Mouse (Mus musculus) stomach, embryonic 16.5 days (tissue): ENCODE data around the gene Ttll5. TPM values are rescaled to one million over a fixed set of nuclear protein-coding genes. Genes with fewer than 3 reads are reported as not detected.

Experiments used
- ATAC-seq: fragments of 200-750 bp; cut with Nextera tagmentation; 2 replicates; pipeline ENCODE4 v1.8.0; 2017; ENCODE audit warnings: moderate number of reproducible peaks, moderate TSS enrichment; ENCODE audit not compliant: insufficient read depth, low FRiP score
- H3K27ac ChIP-seq: fragments of 300-500 bp; sonication (generic); 2 replicates; pipeline ENCODE4 v1.5.1; 2014; ENCODE audit warnings: low read length
- H3K27me3 ChIP-seq: fragments of 300-500 bp; sonication (generic); 2 replicates; pipeline ENCODE4 v1.6.1; 2014; ENCODE audit warnings: low read length, control low read depth, mixed read lengths; ENCODE audit not compliant: control insufficient read depth, insufficient read depth
- H3K36me3 ChIP-seq: fragments of 300-500 bp; sonication (generic); 2 replicates; pipeline ENCODE4 v1.6.1; 2014; ENCODE audit warnings: low read length; ENCODE audit not compliant: control insufficient read depth, insufficient read depth
- H3K4me1 ChIP-seq: fragments of 300-500 bp; sonication (generic); 2 replicates; pipeline ENCODE4 v1.6.1; 2014; ENCODE audit warnings: low read length, control low read depth, mixed read lengths; ENCODE audit not compliant: control insufficient read depth, insufficient read depth
- H3K4me2 ChIP-seq: fragments of 300-500 bp; sonication (generic); 2 replicates; pipeline ENCODE4 v1.6.1; 2014; ENCODE audit warnings: low read depth, low read length, mixed read lengths
- H3K4me3 ChIP-seq: fragments of 300-500 bp; sonication (generic); replicated peaks from 2 replicates; pipeline ENCODE4 v1.5.1; 2014; ENCODE audit warnings: mild to moderate bottlenecking, low read length
- H3K9ac ChIP-seq: fragments of 300-500 bp; sonication (generic); 2 replicates; pipeline ENCODE4 v1.6.1; 2014; ENCODE audit warnings: low read length
- H3K9me3 ChIP-seq: fragments of 300-500 bp; sonication (generic); replicated peaks from 2 replicates; pipeline ENCODE4 v1.6.1; 2016; ENCODE audit warnings: low read length, control low read depth; ENCODE audit not compliant: control insufficient read depth
- WGBS: fragments of 180-500 bp; shearing (Covaris S2); extraction: QIAGEN DNeasy Blood & Tissue Kit; methylation state at CpG from one replicate; pipeline ENCODE4 v1.1.7; 2014; 5-methylcytosine and 5-hydroxymethylcytosine counted together
- polyA plus RNA-seq: library from polyadenylated mRNA; unstranded; fragments of >200 nt; fragmentation: Nextera tagmentation; extraction: Ambion mirVana; gene quantifications from 2 replicates; pipeline ENCODE4 v1.2.1, GENCODE M21; 2015

The Ttll5 gene
- polyA plus RNA-seq, 1 experiment from 2014 or later, result 11.4 TPM

DNA sequence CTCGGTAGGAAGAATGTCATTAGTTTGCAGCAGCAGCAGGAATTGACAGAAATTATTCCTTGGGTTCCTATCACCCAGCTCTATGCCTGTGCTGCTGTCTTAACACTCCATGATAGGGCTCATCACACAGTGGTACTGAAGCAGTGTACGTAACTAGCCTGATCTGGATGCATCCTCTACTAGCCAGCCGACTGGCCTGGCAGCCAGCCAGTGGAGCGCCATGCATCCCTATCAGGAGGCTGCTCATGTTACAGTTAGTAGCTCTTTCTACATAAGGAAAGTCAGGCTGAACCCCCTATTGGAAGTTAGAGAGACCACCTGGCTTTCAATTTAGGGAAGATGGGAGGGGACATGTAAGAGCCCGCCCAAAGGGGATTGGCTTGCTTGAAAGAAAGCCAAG, 202.5 kb downstream of the Ttll5 start:
- no peak overlapping the region for H3K27ac ChIP-seq
- no peaks in the 10 kb centered on the region for H3K36me3 ChIP-seq
- ATAC-seq, result no peak
- H3K4me2 ChIP-seq, result no peak overlapping the region
- H3K9me3 ChIP-seq, result no peaks in the 10 kb centered on the region
- H3K4me3 ChIP-seq, result no peak overlapping the region
- 53% methylated on average over 5 of the region's 5 CpGs for WGBS
- no peak overlapping the region for H3K9ac ChIP-seq
- no peaks in the 10 kb centered on the region for H3K27me3 ChIP-seq
- peaks cover 15% of the 10 kb centered on the region for H3K4me1 ChIP-seq

DNA sequence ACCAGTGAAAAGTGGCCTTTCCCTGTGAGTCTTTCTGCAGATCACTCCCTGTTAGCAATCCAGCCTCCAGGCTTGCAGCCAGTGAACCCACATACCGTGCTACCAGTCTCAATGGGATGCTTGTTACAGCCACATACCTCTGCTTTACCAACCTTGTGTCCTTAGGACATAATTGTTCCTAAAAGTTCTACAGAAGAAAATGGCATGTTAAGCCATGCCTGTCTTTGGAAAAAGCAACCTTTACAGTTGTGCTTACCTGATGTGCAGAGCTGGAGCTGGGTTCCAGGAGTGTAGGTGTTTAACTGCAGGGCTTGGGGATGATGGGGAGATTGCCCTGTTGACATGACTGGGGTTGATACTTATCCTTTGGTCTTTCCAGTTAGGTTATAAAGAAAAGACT, 203.3 kb downstream of the Ttll5 start:
- H3K27me3 ChIP-seq, result no peaks in the 10 kb centered on the region
- H3K36me3 ChIP-seq, result no peaks in the 10 kb centered on the region
- no peak overlapping the region for H3K9ac ChIP-seq
- 77% methylated on average over 1 of the region's 1 CpGs for WGBS
- H3K4me3 ChIP-seq, result no peak overlapping the region
- H3K27ac ChIP-seq, result no peak overlapping the region
- H3K9me3 ChIP-seq, result no peaks in the 10 kb centered on the region
- no peak for ATAC-seq
- H3K4me1 ChIP-seq, result peaks cover 8% of the 10 kb centered on the region
- no peak overlapping the region for H3K4me2 ChIP-seq

DNA sequence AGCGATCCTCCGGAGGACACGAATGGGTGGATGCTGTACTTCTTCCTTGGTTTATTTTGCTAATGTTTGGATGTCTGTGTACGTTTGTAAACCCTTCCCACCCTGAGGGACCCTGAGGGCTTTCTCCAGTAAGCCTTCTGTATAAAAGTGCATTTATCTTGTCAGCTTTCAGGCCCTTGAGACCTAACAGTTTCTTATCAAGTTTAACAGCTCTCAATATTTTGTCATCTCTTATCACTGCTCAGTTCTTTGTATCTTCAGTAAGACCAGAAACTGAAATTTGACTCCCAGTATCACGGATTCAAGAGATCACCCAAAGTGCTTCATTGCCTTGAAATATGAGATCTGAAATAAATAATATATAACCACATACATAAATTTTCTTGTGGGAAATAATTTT, 206.5 kb downstream of the Ttll5 start:
- no peak for ATAC-seq
- Histone ChIP-seq H3K9me3 (no peaks in the 10 kb centered on the region), H3K4me1 (no peaks in the 10 kb centered on the region; the same call in 1 of the 2 replicates), H3K4me2 (no peak overlapping the region), H3K27me3 (no peaks in the 10 kb centered on the region), H3K9ac (no peak overlapping the region), H3K36me3 (no peaks in the 10 kb centered on the region), H3K27ac (no peak overlapping the region), H3K4me3 (no peak overlapping the region)
- WGBS, result 61% methylated on average over 5 of the region's 5 CpGs

DNA sequence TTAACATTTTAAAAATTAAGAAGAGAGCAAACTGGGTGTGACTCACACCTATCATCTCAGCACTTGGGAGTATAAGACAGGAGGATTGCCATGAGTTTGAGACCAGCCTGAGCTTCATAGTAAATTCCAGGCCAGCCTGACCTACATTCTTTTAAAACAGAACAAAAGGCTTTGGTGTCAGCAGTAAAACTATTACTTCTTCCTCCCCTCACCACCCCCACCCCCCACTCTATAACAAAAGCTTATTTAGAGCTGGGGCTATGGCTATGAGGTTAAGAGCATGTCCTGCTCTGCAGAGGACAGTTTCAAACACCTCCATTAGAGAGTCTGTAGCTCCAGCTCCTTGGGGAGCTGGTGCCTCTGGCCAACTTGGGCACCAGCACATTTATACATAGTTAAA, 211.1 kb downstream of the Ttll5 start:
- H3K36me3 ChIP-seq, result no peaks in the 10 kb centered on the region
- H3K9ac ChIP-seq, result no peak overlapping the region
- peaks cover 7% of the 10 kb centered on the region; the same call in 1 of the 2 replicates for H3K4me1 ChIP-seq
- no peak for ATAC-seq
- H3K27ac ChIP-seq, result no peak overlapping the region
- H3K4me3 ChIP-seq, result no peak overlapping the region
- no peaks in the 10 kb centered on the region for H3K27me3 ChIP-seq
- H3K4me2 ChIP-seq, result no peak overlapping the region
- H3K9me3 ChIP-seq, result no peaks in the 10 kb centered on the region

DNA sequence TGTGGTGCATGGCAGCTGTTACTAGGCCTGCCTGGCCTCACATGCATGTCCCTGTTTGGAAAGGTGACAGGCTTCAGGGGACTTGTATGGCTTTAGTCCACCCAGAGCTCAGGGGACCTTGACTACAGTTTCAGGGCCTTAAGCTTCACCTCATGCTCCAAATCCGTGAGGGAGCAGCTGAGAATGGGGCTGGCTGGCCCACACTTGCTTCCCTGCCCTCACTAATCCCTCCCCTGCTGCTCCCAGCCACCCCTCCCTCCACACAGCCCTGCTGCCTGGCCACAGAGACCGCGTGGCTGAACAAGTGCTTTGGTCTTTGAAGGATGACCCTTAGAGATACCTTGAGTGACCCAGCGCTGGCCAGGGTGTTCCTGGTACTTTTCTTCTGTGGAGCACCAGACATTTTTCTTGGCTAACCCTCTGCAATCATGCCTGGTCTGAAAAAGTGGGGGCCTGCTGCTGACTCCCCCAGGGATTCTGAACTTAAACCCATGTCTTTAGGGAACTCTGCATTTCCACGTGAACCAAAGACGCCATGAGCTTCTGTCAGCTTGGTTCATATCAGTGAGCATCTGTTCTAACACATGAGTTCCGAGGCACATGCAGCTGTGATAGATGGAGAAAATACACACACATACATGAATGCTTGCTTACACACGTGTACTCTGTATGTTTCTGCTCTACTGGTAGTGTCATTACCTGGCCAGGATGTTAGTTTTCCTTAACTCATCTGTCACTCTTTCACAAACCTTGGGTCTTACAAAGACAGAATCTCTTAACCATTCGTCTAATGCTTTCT, 212.1 kb downstream of the Ttll5 start:
- no peak overlapping the region for H3K4me3 ChIP-seq
- peaks cover 7% of the 10 kb centered on the region; the same call in 1 of the 2 replicates for H3K4me1 ChIP-seq
- no peak overlapping the region for H3K4me2 ChIP-seq
- no peak overlapping the region for H3K27ac ChIP-seq
- no peaks in the 10 kb centered on the region for H3K9me3 ChIP-seq
- H3K27me3 ChIP-seq, result no peaks in the 10 kb centered on the region
- WGBS, result 52% methylated on average over 9 of the region's 9 CpGs
- H3K9ac ChIP-seq, result no peak overlapping the region
- H3K36me3 ChIP-seq, result no peaks in the 10 kb centered on the region
- no peak; the same call in 1 of the 2 replicates for ATAC-seq

DNA sequence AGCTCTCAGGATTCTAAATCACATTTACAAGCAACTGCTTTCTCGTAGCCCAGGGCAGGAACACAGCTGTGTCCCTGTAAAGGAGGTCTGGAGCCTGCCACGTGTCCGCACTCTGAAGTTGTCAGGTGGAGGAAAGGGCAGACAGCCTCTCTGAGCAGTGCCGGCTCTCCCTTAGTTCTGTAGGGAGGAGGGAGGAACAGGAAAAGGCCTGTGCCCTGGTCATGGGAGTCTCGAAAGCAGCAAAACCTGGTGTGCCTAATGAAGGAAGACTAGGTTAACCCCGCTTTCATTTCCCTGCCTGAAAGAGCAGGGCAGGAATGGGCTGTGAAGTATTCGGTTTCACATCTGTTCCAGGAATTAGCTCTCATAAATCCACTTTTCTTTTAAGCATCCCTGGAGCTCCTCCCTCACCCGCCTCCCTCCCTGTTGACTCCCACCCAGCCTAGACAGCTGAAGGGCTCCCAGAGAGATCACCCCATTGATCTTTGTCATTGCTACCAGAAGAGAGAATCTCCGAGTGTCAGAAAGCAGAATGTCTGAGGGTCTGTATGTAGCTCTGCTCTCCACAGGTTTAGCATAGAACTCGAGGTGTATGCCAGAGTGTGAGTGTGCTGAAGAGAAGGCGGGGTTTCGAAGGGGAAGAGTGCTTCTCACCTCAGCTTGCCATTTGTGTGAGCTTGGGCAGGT, 212.9 kb downstream of the Ttll5 start:
- 33% methylated on average over 12 of the region's 12 CpGs for WGBS
- Histone ChIP-seq H3K4me1 (peaks cover 7% of the 10 kb centered on the region; the same call in 1 of the 2 replicates), H3K27me3 (no peaks in the 10 kb centered on the region), H3K4me3 (no peak overlapping the region), H3K9ac (0 out of 2 replicates have a peak overlapping the region, but pooled peaks have one; percentile 15), H3K27ac (no peak overlapping the region), H3K9me3 (no peaks in the 10 kb centered on the region), H3K36me3 (no peaks in the 10 kb centered on the region), H3K4me2 (no peak overlapping the region)
- no peak; the same call in 1 of the 2 replicates for ATAC-seq

DNA sequence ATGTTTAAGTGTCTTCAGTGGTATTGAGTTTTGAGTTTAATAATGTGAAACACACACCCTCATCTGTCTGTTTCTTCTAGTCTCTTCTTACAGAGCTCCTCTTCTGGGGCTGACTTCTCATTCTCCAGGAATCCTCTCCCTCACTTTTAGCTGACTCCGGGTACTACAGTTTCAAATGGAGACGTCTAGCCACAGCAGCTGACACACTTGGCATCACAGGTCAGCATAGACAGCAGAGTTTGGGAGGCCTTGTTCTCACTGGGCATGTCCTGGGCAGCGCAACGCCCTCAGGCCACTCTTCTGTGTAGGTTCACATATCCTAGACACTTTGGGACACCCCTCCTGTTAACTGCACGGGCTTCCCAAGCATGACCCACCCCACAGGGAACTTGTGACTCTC, 214.6 kb downstream of the Ttll5 start:
- Histone ChIP-seq H3K4me1 (peaks cover 7% of the 10 kb centered on the region; the same call in 1 of the 2 replicates), H3K27ac (no peak overlapping the region), H3K4me3 (no peak overlapping the region), H3K9me3 (peaks cover 9% of the 10 kb centered on the region), H3K36me3 (peaks cover 9% of the 10 kb centered on the region; the same call in 1 of the 2 replicates), H3K9ac (no peak overlapping the region), H3K4me2 (no peak overlapping the region), H3K27me3 (no peaks in the 10 kb centered on the region)
- ATAC-seq, result no peak
- WGBS, result 86% methylated on average over 5 of the region's 5 CpGs

DNA sequence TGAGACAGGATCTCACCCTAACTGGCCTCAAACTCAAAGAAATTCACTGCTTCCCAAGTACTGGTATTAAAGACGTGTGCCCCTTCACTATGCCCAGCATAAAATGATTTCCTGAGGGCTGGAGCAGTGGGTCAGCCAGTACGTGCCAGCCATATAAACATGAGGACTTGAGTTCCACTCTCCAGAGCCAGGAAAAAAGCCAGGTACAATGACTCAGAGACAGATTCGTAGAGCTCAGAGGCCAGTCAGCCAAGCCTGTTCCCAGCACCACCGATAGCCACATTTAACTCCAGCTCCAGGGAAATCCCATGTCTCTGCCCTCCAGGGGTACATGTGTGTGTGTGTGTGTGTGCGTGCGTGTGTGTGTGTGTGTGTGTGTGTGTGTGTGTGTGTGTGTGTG, 215.3 kb downstream of the Ttll5 start:
- H3K4me3 ChIP-seq, result no peak overlapping the region
- no peak overlapping the region for H3K4me2 ChIP-seq
- WGBS, result 74% methylated on average over 6 of the region's 6 CpGs
- peaks cover 9% of the 10 kb centered on the region for H3K9me3 ChIP-seq
- no peak for ATAC-seq
- H3K9ac ChIP-seq, result no peak overlapping the region
- H3K36me3 ChIP-seq, result peaks cover 9% of the 10 kb centered on the region; the same call in 1 of the 2 replicates
- H3K4me1 ChIP-seq, result peaks cover 7% of the 10 kb centered on the region; the same call in 1 of the 2 replicates
- no peak overlapping the region for H3K27ac ChIP-seq
- H3K27me3 ChIP-seq, result no peaks in the 10 kb centered on the region

DNA sequence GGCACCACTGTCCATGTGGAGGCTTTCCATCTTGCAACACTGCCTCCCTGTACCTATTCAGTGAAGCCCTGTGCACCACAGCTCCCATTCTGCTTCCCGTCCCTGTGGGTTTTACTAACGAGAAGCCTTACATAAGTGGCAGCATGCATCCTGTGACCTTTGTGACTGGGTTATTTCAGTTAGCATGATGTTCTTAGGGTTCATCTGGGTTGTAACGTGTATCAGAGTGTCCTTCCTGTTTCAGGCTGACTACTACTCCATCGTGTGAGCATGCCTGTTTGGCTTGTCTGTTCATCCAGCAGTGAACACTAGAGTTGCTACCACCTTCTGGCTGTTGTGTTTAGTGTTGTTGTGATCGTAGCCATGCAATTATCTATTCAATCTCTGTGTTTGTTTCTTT, 221.7 kb downstream of the Ttll5 start:
- 78% methylated on average over 5 of the region's 5 CpGs for WGBS
- no peak overlapping the region for H3K4me3 ChIP-seq
- H3K36me3 ChIP-seq, result peaks cover 9% of the 10 kb centered on the region; the same call in 1 of the 2 replicates
- H3K4me2 ChIP-seq, result no peak overlapping the region
- H3K27me3 ChIP-seq, result no peaks in the 10 kb centered on the region
- no peaks in the 10 kb centered on the region for H3K4me1 ChIP-seq
- H3K27ac ChIP-seq, result no peak overlapping the region
- H3K9ac ChIP-seq, result no peak overlapping the region
- no peak for ATAC-seq
- peaks cover 9% of the 10 kb centered on the region for H3K9me3 ChIP-seq
